Mouse (Mus musculus) megakaryocyte-erythroid progenitor cell, adult 5-6 weeks (primary cell): Measurements from ENCODE around the gene Pcbp3. TPM values are rescaled to one million over a fixed set of nuclear protein-coding genes. Genes with fewer than 3 reads are reported as not detected.
"Not testable (repeated sequence)": the region's sequence is repeated elsewhere in the genome, so short reads cannot be mapped to it uniquely, and the experiment has no call there.

Source experiments
- ATAC-seq: replicated peaks from 2 replicates; pipeline ENCODE4 v1.8.0; 2016; ENCODE audit warnings: mild to moderate bottlenecking, inconsistent platforms; ENCODE audit not compliant: severe bottlenecking, poor library complexity, low FRiP score, low TSS enrichment
- total RNA-seq, 2 experiments: library from RNA; stranded (forward) in 1 of 2; stranded (reverse) in 1 of 2; fragments of 200-1000, 215-1000 nt in 1 of 2; fragments of >200 nt in 1 of 2; fragmentation: Nextera tagmentation in 1 of 2; gene quantifications; 2 replicates each; pipeline ENCODE4 v1.2.3; 2014 to 2017

The Pcbp3 gene
- total RNA-seq, 2 experiments from 2014 or later = 11.1 to 20.1 TPM

GRCm38 (mm10) chr10:76759878-76760277 lies 201.8 kb downstream of the Pcbp3 start:
- ATAC-seq = no peak

GRCm38 (mm10) chr10:76753640-76754039 lies 208.0 kb downstream of the Pcbp3 start:
- ATAC-seq = no peak

GRCm38 (mm10) chr10:76744267-76744666 lies 217.4 kb downstream of the Pcbp3 start:
- not testable (repeated sequence) for ATAC-seq

DNA sequence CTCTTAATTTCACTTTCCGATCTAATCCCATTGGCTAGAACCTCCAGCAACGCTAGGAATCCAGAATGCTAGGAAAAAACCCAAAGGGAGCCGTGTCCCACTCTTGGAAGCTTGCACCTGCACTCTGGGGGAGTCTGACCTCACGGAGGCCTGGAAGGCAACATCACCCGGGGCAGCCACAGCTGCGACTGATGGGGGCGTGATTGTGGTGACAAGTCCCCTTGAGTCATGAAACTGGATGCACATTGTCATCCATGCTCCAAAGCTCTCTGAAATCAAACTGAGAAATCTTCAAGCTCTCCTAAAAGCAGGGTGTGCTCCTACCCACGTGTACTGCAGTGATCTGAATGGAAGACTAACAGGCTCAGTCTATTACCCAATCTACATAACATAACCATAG lies 224.9 kb downstream of the Pcbp3 start:
- ATAC-seq = no peak

GRCm38 (mm10) chr10:76734979-76735378 lies 226.7 kb downstream of the Pcbp3 start:
- ATAC-seq = peak; percentile 86

- ATAC-seq = no peak
Observed at GRCm38 (mm10) chr10:76733677-76734068, 228.0 kb downstream of the Pcbp3 start.

- peak; percentile 58 for ATAC-seq
Observed at GRCm38 (mm10) chr10:76732881-76733676, 228.6 kb downstream of the Pcbp3 start.

DNA sequence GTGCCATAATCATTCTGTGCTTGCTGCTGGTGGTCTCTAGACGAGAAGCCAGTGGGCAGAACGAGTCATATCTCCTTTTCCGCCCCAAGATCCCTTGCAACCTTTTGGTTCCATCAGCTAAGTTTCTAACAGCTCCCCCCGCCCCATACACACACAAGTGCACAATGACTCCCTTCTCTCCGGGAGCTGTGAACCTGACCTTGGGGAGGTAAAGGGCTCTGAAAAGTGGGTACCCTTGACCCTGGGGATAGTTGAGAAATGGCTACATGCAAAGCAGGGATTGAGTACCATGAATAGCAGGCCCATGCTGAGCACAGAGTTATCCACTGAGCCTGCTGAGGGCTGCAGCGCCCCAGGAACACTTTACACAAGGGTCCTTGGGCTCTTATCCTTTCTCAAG lies 229.3 kb downstream of the Pcbp3 start:
- ATAC-seq = no peak

DNA sequence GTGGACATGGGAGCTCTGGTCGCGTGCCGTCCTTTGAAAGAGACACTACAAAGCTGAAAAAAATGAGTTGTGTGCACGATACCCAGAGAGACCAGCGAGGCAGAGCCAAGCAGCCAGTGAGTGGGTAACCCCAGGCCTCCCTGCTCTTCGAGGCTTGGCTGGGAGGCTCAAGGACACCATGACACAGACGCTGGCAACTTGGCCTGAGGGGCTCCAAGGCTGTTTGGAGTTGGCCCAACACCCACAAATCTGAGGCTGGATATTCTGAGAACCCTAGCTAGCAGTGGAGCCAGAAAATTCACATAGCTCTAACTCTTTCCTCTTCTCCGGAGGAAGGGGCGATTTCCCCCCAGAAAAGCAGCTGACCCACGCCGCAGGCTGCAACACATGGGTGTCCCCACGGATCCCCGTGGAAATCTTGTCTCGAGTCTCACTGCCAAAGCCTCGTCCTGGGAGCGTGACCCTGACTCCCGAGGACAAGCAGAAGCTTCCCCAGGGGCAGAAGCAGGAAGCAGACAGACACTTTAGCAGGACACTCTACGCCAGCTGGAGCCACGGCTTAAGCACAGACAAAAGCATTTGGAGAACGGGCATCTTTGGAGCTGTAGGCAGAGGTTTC lies 230.0 kb downstream of the Pcbp3 start:
- ATAC-seq = no peak

DNA sequence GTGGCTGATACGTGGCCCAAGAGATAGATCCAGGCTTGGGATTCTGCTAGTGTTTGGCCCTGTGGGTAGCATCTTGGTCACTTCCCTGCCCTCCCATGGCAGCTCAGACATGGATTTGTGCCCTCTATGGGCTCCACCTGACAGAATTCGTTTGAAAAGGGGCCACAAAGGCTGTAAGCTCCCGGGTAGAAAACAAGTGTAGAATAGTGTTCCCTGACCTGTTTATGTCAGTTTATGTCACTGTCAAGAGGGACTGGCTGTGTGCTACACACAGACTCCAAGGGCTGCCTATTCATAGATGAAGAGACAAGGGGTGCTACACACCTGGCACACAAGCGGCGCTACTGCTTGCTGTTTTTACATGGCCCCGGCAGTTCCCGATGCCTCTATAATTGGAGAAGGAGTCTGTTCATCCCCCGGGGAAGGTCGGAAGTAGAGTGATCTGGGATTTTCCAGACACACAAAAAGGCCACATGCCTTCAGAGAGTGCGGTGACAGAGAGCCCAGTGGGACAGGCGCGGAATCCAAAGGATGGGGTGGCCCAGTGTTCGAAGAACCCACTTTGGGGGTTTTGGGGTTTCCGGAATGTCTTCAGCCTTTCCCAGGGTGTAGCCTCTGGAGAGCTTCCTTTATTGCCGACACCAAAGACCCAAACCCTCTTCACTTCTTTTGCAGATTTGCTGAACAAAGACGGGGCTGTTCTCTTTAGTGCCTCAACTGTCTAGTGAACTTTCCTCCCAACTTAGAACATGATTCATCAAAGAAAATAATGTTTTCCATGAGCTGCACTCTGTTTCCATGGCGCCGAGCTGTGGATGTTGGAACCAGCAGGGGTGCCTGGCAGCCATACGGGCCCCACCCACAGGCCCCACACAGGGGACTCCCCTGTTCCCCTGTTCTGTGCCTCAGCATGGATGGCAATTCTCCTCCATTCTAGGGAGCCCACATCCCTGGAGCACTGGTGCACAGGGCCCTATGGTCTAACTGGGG lies 231.8 kb downstream of the Pcbp3 start:
- no peak for ATAC-seq

DNA sequence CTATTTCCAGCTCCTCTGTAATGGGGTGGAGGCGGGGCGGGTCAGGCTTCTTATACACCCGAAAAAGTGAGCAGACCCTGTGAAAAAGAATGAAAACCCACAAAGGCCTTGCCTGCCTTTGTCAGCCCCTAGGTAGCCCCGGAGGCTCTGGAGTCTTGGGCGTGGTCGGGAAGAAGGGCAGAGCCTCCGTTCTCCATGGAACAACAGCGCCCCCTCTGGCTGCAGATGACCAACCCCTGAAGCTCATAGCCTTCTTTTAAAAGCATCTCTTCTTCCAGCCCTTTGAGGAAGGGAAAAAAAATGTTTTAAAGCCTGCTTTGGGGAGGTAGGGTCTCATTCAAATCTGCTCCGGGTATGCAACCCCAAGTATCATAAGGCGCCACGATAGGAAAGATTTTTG lies 233.3 kb downstream of the Pcbp3 start:
- ATAC-seq = no peak

DNA sequence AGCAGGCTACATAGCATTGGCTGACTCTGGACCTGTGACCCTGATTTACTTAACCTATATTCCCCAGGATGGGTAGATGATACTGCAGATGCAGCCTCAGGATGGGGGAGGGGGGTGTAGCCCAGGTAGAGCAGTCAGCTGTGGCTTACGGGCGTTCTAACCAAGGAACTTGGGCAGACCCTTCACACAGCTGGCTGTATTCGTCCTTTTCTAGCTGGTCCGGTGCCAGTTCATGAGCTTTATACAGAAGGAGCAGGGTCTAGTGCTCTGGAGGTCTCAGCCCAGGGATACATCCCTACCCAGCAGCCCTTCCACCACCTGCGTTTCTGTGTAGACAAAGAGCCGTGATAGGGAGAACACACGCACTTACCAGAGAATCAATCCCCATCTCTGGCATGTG lies 234.4 kb downstream of the Pcbp3 start:
- no peak for ATAC-seq

DNA sequence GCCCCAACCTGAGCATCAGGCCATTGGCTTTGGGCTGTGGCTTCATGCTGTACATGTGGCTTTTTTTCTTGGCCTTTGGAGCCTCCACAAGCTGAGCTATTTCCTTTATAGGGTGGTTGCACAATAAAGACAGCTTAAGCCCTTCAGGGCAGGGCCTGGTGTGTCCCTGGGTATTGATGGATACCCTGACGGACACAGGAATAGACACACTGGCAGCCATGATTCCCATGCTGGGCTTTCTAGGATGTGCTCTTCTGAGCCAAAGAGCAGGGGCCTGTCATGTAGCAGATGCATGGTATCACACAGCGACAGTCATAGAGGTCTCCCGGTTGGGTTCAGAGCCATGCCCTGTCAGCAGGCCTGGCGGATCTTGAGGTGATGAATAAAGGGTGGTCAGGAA lies 234.8 kb downstream of the Pcbp3 start:
- no peak for ATAC-seq

DNA sequence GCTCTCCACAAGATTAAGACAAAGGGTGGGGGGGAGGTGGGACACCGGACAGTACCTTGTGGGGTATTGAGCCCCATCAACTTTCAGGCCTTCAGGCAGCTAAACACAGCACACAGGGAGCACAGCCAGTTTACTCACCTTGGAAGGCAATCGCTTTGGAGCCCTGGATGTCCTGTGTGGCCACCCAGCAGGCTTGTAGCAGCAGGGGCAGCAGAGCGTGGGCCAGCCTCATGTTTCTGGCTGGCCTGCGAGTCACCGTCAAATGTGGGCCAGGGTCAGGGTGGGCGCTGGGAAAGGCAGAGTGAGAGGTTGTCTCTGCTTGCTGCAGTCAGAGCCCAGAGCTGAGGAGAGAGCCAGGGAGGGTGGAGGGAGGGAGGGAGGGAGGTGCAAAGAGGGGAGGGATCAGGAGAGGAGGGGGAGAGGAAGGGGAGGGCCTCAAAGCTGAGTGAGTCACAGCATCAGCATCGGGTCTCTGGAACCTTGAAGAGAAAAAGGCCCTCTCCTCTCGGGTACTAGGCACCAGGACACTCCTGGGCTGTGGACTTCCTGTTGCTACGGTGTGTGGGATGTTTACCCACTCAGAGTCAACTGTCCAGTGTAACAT lies 235.9 kb downstream of the Pcbp3 start, which contains the start of gene Col6a1:
Col6a1 (minus strand) TSS at position 487 of the 604 bp plus-strand sequence.
- no peak for ATAC-seq

DNA sequence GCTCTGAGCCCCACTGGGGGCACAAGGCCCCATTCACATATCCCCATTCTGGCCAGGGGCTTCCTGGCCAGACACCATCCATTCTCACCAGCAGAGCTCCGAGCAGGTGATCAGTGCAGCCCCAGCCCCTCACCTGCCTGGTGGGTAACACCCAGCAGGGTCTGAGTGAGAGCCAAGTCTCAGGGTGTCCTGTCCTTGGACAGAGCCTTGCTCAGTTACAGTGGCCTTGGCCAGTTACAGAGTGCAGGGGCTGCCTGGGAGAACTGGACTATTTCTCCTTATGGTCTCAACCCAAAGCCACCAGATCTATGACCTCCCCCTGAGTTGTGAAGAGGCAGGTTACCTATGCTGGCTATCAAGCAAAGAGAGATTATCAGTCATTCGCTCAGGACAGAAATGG lies 236.6 kb downstream of the Pcbp3 start:
- ATAC-seq = no peak

DNA sequence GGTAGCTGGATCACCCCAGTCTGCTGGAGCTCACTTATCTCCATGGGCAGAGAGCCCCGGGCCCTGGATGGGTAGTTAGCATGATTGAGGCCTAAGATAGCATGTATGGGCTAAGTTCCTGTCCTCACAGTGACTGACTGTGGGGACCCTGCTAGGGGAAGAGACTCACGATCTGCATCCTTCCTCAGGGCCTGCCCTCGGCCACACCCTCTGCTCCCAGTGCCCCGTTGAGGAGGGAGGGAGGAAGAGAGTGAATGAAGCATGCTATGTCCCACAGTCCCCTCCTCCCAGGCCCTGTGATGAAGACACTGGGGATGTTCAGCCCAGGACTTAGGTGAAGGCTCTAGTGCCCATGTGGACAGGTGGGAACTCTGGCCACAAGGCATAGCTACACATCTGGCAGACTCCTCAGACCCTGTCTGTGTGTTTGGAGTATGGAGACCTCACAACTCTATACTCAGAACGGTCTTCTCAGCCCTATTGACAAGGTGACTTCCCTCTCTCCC lies 237.4 kb downstream of the Pcbp3 start:
- ATAC-seq = no peak

DNA sequence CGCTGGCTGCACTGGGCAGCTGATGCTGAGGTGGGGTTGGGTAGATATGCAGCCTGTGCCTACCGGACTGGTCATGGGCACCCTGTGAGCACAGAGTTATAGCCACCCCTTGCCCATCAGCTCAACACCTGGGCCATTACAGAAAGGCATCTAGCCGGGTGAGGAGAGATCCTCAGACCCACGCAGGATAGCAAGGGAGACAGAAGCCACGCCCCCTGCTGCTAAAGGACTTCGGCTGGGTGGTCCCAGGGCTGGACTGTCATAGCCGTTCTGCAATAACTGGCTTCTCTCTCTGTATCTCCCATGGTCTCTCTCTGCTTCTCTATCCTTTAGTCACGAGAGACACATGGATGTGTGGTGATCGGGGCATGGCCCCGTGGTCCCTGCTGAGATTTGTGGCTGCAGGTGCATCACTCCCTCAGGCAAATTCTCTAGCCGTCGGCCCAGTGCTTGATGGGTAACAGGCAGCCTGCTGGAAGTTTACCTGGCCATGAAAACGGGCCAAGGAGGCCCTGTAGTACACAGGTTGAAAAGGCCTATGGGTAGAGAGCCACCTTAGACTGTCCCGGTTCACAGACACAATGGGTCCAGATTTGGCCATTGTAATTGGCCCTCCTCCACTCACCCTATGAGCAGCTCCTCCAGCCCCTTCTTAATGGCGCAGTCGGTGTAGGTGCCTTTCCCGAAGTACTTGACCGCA lies 238.8 kb downstream of the Pcbp3 start:
- no peak for ATAC-seq

GRCm38 (mm10) chr10:76721746-76722145 lies 239.9 kb downstream of the Pcbp3 start:
- no peak for ATAC-seq

- no peak for ATAC-seq
Observed at GRCm38 (mm10) chr10:76721216-76721615, 240.5 kb downstream of the Pcbp3 start.
